Mouse (Mus musculus): ENCODE data around the gene Zdhhc5.

Gene Zdhhc5

DNA sequence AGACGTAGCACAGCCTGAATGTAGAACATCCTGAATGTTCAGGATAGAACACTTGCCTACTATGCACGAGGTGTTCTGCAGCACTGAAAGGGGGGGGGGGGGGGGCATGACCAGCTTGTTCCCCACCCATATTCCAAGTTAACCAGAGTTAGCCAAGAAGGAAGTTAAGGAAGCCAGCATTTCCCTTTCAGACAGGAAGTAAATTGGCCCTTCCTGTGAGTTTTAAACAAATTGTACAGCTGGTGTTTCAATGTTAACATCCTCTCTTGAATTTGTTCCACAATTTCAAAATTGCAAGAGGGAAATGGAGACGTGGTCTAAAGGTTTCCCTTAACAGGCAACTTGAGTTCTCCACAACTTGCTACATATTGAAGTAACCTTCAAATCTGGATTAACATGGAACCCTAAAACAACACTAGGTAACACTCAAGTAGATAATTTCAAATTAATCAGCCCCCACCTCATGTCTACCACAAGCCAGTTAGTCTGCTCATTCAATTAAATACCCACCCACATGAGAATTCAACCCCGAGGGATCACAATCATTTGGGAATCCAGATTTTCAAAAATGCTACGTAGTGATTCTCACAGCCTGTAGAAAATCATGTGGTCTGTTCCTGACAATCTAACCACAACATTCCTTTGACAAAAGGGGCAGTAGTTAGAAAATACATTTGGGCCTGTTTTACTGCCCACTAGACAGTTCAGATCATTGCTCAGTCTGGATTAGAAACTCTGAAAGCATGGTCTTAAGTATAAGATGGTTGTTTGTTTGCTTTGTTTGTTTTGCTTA is 76.4 kb downstream of the Zdhhc5 start:
- no peak for DNase-seq

Measured in embryo, embryonic 11 days (tissue).